ENCODE assay signal across 11 mouse cellular contexts in genomic region chr4:10124252-10124651, GRCm38 (mm10).
DNase-seq lines count a peak whose midpoint lies in the region; ATAC-seq lines count a peak whose summit lies in the region.
"Had no signal": no experiment of that assay in that cellular context is flagged by ENCODE, and none has a peak within 500 bp of the region (broad histone marks: within the 10 kb centered on the region; RNA-seq: fewer than 3 reads in every experiment).

No protein-coding gene starts in this region.

- no peaks in the 10 kb centered on the region for H3K9me3 ChIP-seq in heart, embryonic 11.5 days (replicated peaks; ENCODE audit: control insufficient read depth, low read length)

- intact Hi-C loops in heart, postnatal 10 days (cut with DNase I): no loop called here

- H3K4me3 ChIP-seq in heart, embryonic 11.5 days (ENCODE audit: low read depth, low read length): no peak overlapping the region

- no peaks in the 10 kb centered on the region for H3K36me3 ChIP-seq in heart, embryonic 11.5 days (ENCODE audit: control insufficient read depth, insufficient read depth, low read length)

- no peak overlapping the region for H3K9ac ChIP-seq in heart, embryonic 11.5 days (ENCODE audit: low read depth, low read length)
- H3K9ac ChIP-seq: liver, embryonic 14.5 days had no signal

- ATAC-seq in heart, embryonic 11.5 days (replicated peaks; ENCODE audit: insufficient number of reproducible peaks, low FRiP score, low TSS enrichment): no peak

- no peak overlapping the region for H3K27ac ChIP-seq in heart, embryonic 11.5 days (ENCODE audit: low read depth, low read length)
- H3K27ac ChIP-seq: liver, embryonic 14.5 days had no signal

- no peak overlapping the region for H3K4me2 ChIP-seq in heart, embryonic 11.5 days

- DNase-seq in heart, adult 11 months: peak; percentile 92
- peak; percentile 6 for DNase-seq in right cerebral cortex, postnatal 14 days
- DNase-seq in right cerebral cortex, postnatal 25 days: no peak
- peak; percentile 19 to 20 for DNase-seq in heart, postnatal 10 days
- DNase-seq in skeletal muscle tissue, adult 2 months (ENCODE audit: low read depth, low spot score): peak; percentile 33
- no peak for DNase-seq in testis, postnatal 14 days (ENCODE audit: low spot score)
- no peak for DNase-seq in kidney, adult 11 months
- DNase-seq: kidney, postnatal 14 days; thymus, postnatal 36 days had no signal

- WGBS in heart, embryonic 11.5 days (ENCODE audit: insufficient replicate concordance): 63% methylated on average over 2 of the region's 2 CpGs

- H3K4me1 ChIP-seq in heart, embryonic 11.5 days (ENCODE audit: control insufficient read depth, insufficient read depth, low read length): no peaks in the 10 kb centered on the region

- no peaks in the 10 kb centered on the region for H3K27me3 ChIP-seq in heart, embryonic 11.5 days (ENCODE audit: control insufficient read depth, insufficient read depth, low read length)

Comparison
In these comparisons a context has a peak if more than half of its experiments do, and no peak if none do; other contexts are left out.
1. DNase-seq: peak in heart, adult 11 months (single experiment), right cerebral cortex, postnatal 14 days (single experiment), heart, postnatal 10 days (2 of 2) and skeletal muscle tissue, adult 2 months (single experiment); none in right cerebral cortex, postnatal 25 days (single experiment), testis, postnatal 14 days (single experiment) and kidney, adult 11 months (single experiment).